Mouse (Mus musculus) C2C12 (cell line): ENCODE measurements around the gene Hs6st1. TPM values are rescaled to one million over a fixed set of nuclear protein-coding genes. Genes with fewer than 3 reads are reported as not detected.
A peak's percentile ranks its signal among the peaks of the same experiment; 100 is the strongest.

ENCODE experiments used
- H3K27me3 ChIP-seq: one replicate; pipeline ENCODE4 v1.6.1; 2011; ENCODE audit not compliant: control insufficient read depth, insufficient read depth, insufficient read length
- H3K36me3 ChIP-seq: one replicate; pipeline ENCODE4 v1.6.1; 2011; ENCODE audit not compliant: control insufficient read depth, insufficient read depth
- H3K4me3 ChIP-seq: one replicate; pipeline ENCODE4 v1.5.1; 2011; ENCODE audit warnings: mild to moderate bottlenecking, control low read depth; ENCODE audit not compliant: poor library complexity, insufficient read depth, severe bottlenecking
- H3K79me2 ChIP-seq: one replicate; pipeline ENCODE4 v1.6.1; 2011; ENCODE audit not compliant: control insufficient read depth, insufficient read depth
- H3K79me3 ChIP-seq: one replicate; pipeline ENCODE4 v1.6.1; 2011; ENCODE audit warnings: low read depth, control low read depth
- H3ac ChIP-seq: one replicate; pipeline ENCODE3; 2011; ENCODE audit warnings: low read depth; ENCODE audit not compliant: control insufficient read depth, insufficient read length
- CEBPB ChIP-seq: IDR thresholded peaks from one replicate; pipeline ENCODE4 v1.6.1; 2011; ENCODE audit warnings: low read depth, mild to moderate bottlenecking, control low read depth, moderate library complexity
- CTCF ChIP-seq: IDR thresholded peaks from one replicate; pipeline ENCODE4 v1.5.1; 2011; ENCODE audit not compliant: control insufficient read depth, insufficient read depth, insufficient read length
- FOSL1 ChIP-seq: IDR thresholded peaks from one replicate; pipeline ENCODE4 v1.8.0; 2011; ENCODE audit warnings: mild to moderate bottlenecking, low read length; ENCODE audit not compliant: poor library complexity, insufficient read depth, severe bottlenecking
- MAX ChIP-seq: IDR thresholded peaks from one replicate; pipeline ENCODE4 v1.6.1; 2011; ENCODE audit warnings: mild to moderate bottlenecking, control low read depth
- MYOD1 ChIP-seq: IDR thresholded peaks from one replicate; pipeline ENCODE4 v1.6.1; 2011; ENCODE audit warnings: low read depth; ENCODE audit not compliant: control insufficient read depth, insufficient read length
- MYOG ChIP-seq: IDR thresholded peaks from one replicate; pipeline ENCODE4 v1.6.1; 2011; ENCODE audit not compliant: control insufficient read depth, insufficient read length; ENCODE audit errors: extremely low read depth
- USF1 ChIP-seq: IDR thresholded peaks from one replicate; pipeline ENCODE4 v1.6.1; 2011; ENCODE audit warnings: low read depth, mild to moderate bottlenecking, control low read depth, moderate library complexity
- long read RNA-seq, 2 experiments: library from polyadenylated mRNA; unstranded; transcript quantifications; one replicate each; pipeline ENCODE4 v2.0.0; 2019 to 2020
- polyA plus RNA-seq: library from polyadenylated mRNA; unstranded; fragments of >200 nt; fragmentation: generic; extraction: Trizol; gene quantifications from one replicate; pipeline ENCODE4 v1.2.1, GENCODE M21; 2012; ENCODE audit warnings: missing spikeins

Gene Hs6st1
- polyA plus RNA-seq = 45.0 TPM
- long read RNA-seq, experiment 1, partial matches to known transcripts = 0 of 5 reads
- long read RNA-seq, experiment 1, other reads (novel, unspliced or antisense) = 3 of 5 reads
- long read RNA-seq, experiment 2, partial matches to known transcripts = 0 of 5 reads
- long read RNA-seq, experiment 2, other reads (novel, unspliced or antisense) = 1 of 5 reads

DNA sequence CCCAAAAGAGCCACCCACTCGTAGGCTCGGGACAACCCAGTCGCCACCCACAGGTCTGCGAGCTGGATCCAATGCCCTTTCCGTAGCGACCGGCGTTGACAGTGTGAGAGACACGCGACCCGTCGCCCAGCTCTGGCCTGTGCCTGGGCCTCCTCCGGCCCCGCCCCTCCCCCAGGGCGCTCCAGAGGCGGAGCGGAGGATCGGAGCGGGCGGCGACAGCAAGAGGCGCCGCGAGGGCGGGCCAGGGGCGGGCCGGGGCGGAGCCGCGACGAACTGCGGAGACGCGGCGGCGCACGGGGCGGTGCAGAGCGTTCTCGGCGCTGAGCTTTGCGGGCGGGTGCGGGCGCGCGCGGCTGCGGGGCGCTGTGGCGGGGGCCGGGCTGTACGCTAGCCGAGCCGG is at the start of gene Hs6st1:
Gene Hs6st1, plus strand, starts transcription at position 325 of the 400 bp plus-strand sequence.
- TF ChIP-seq MAX (peak; percentile 52), CEBPB (no peak)
- Histone ChIP-seq H3K79me3 (peaks cover 36% of the 10 kb centered on the region), H3K36me3 (no peaks in the 10 kb centered on the region), H3K27me3 (no peaks in the 10 kb centered on the region), H3K79me2 (peaks cover 46% of the 10 kb centered on the region), H3K4me3 (peak within 1 kb of the TSS; percentile 72), H3ac (peak within 1 kb of the TSS; percentile 75)

DNA sequence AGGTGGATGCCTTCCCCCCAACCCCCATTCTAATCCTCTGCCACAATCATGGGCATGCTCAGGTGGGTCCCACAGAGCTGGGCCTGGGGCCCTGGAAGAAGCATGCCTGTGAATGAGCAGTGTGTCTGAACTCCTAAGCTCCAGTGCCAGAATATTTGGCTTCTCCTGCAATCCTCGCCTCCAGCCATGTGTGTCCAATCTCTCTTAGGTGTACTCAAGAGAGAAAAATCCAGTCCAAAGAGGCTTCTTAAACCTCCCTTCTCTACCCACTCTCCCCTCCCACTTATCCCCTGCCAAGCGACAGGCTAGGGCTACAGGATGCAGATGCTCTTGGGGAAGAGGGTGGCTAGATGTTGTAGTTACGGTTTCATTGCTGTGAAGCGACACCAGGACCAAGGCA is 49.6 kb upstream of the Hs6st1 start:
- H3K36me3 ChIP-seq = no peaks in the 10 kb centered on the region
- H3K4me3 ChIP-seq = no peak overlapping the region
- H3K79me3 ChIP-seq = no peaks in the 10 kb centered on the region
- H3K27me3 ChIP-seq = no peaks in the 10 kb centered on the region
- H3K79me2 ChIP-seq = no peaks in the 10 kb centered on the region
- H3ac ChIP-seq = no peak overlapping the region
- TF ChIP-seq MYOG (no peak), MYOD1 (no peak), CEBPB (no peak), CTCF (no peak), MAX (no peak), USF1 (no peak), FOSL1 (no peak)

GRCm38 (mm10) chr1:36019161-36019560 is 49.0 kb upstream of the Hs6st1 start:
- Histone ChIP-seq H3K79me3 (no peaks in the 10 kb centered on the region), H3K79me2 (no peaks in the 10 kb centered on the region), H3ac (no peak overlapping the region), H3K4me3 (no peak overlapping the region), H3K36me3 (no peaks in the 10 kb centered on the region), H3K27me3 (no peaks in the 10 kb centered on the region)
- TF ChIP-seq MYOD1 (no peak), CTCF (no peak), MAX (no peak), USF1 (no peak), MYOG (no peak), FOSL1 (no peak), CEBPB (no peak)

DNA sequence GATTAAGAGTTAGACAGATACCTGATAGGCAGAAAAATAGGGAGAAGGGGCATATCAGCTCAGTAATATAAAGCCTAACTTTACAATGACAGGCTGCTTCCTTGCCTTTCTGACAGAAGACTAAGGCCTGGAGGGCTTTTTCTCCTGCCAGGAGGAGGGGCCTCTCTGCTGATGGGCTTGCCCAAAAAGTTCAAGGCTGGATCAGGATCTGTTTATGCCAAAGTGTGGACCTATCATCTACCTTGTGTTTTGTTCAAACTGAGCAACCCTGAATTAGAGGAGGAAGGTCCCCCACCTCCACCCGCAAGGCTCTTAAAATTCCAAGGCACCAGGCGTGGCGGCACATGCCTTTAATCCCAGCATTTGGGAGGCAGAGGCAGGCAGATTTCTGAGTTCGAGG is 47.9 kb upstream of the Hs6st1 start:
- no peak for TF ChIP-seq MYOG
- no peak for TF ChIP-seq MYOD1
- no peak for TF ChIP-seq CTCF
- TF ChIP-seq USF1 = no peak
- TF ChIP-seq CEBPB = no peak
- TF ChIP-seq FOSL1 = no peak
- no peak for TF ChIP-seq MAX
- Histone ChIP-seq H3K27me3 (no peaks in the 10 kb centered on the region), H3K79me3 (no peaks in the 10 kb centered on the region), H3K36me3 (no peaks in the 10 kb centered on the region), H3K4me3 (no peak overlapping the region), H3K79me2 (no peaks in the 10 kb centered on the region), H3ac (no peak overlapping the region)

DNA sequence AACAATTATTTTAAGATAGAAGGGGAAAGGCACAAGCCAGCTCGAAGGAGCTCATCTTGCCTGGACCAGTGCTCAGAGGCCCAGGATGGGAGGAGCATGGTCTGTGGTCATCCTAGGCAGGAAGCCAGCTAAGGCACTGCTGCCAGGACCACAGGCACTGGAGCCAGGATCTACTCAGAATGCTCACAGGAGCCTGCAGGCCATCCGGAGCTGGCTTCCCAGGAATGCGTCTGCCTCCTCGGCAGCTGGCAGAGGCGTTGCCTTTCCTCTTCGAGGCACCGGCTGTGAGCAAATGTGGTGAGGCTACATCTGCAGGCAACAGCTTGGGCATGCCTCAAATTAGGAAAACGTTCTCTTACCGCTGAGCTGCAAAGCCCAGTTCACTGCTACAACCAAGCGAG is 37.8 kb upstream of the Hs6st1 start:
- peak overlapping the region; percentile 43 for H3ac ChIP-seq
- no peaks in the 10 kb centered on the region for H3K79me2 ChIP-seq
- peak overlapping the region; percentile 14 for H3K4me3 ChIP-seq
- H3K27me3 ChIP-seq = no peaks in the 10 kb centered on the region
- no peaks in the 10 kb centered on the region for H3K79me3 ChIP-seq
- peak; percentile 89 for TF ChIP-seq MAX
- no peak for TF ChIP-seq FOSL1
- no peak for TF ChIP-seq CEBPB
- TF ChIP-seq CTCF = no peak
- TF ChIP-seq USF1 = no peak
- peak; percentile 66 for TF ChIP-seq MYOD1
- no peak for TF ChIP-seq MYOG
- no peaks in the 10 kb centered on the region for H3K36me3 ChIP-seq

DNA sequence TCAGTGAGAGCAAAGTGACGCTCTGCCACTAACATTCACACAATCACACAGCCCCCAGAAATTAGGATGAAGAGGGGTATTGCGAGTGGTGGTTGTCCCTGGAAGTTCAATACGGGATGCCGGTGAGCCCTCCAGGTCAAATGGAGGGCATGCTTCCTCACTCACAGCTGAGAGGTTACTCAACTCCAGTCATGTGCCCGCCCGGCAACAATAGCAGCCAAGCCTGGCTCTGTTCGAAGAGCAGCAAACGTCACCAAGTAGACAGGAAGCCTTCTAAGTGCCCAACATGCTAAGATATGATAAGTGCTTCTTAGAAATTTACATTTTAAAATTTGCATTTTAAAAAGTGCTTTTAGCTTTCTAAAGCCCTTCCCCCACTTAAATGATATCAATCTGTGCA is 29.4 kb upstream of the Hs6st1 start:
- no peaks in the 10 kb centered on the region for H3K79me3 ChIP-seq
- H3K4me3 ChIP-seq = no peak overlapping the region
- H3K36me3 ChIP-seq = no peaks in the 10 kb centered on the region
- H3K27me3 ChIP-seq = no peaks in the 10 kb centered on the region
- H3ac ChIP-seq = no peak overlapping the region
- TF ChIP-seq MYOD1 (no peak), MAX (no peak), MYOG (no peak), CEBPB (no peak), USF1 (no peak), FOSL1 (no peak), CTCF (no peak)
- no peaks in the 10 kb centered on the region for H3K79me2 ChIP-seq
